Mouse (Mus musculus) adipocyte (in vitro differentiated cells): ENCODE data around the gene Gm28042.
A peak's percentile ranks its signal among the peaks of the same experiment; 100 is the strongest.

Experiments
- DNase-seq: peaks from one replicate; pipeline ENCODE4 v3.0.0-alpha.2; 2016; ENCODE audit warnings: low spot score

Gene Gm28042

GRCm38 (mm10) chr2:120059466-120059865, 32.2 kb downstream of the Gm28042 start:
- no peak for DNase-seq

- DNase-seq, result peak; percentile 23
Measured at GRCm38 (mm10) chr2:120060190-120060589, 32.9 kb downstream of the Gm28042 start.

GRCm38 (mm10) chr2:120060651-120061050, 33.4 kb downstream of the Gm28042 start:
- peak; percentile 62 for DNase-seq

- DNase-seq, result no peak
Measured at GRCm38 (mm10) chr2:120062248-120062647, 35.0 kb downstream of the Gm28042 start.

- DNase-seq, result no peak
Measured at GRCm38 (mm10) chr2:120064639-120065038, 37.3 kb downstream of the Gm28042 start.

- DNase-seq, result no peak
Measured at GRCm38 (mm10) chr2:120065243-120065642, 38.0 kb downstream of the Gm28042 start.

- DNase-seq, result no peak
Measured at GRCm38 (mm10) chr2:120066224-120066623, 38.9 kb downstream of the Gm28042 start.

GRCm38 (mm10) chr2:120068555-120069465, 41.5 kb downstream of the Gm28042 start:
- DNase-seq, result no peak

GRCm38 (mm10) chr2:120069466-120069990, 42.2 kb downstream of the Gm28042 start:
- DNase-seq, result no peak

GRCm38 (mm10) chr2:120074096-120074495, 46.8 kb downstream of the Gm28042 start:
- no peak for DNase-seq

- no peak for DNase-seq
Measured at GRCm38 (mm10) chr2:120076076-120076705, 48.9 kb downstream of the Gm28042 start.

GRCm38 (mm10) chr2:120082416-120082815, 55.1 kb downstream of the Gm28042 start:
- DNase-seq, result no peak

- peak; percentile 62 for DNase-seq
Measured at GRCm38 (mm10) chr2:120084593-120085361, 57.5 kb downstream of the Gm28042 start.

- no peak for DNase-seq
Measured at GRCm38 (mm10) chr2:120086038-120086437, 58.7 kb downstream of the Gm28042 start.

- no peak for DNase-seq
Measured at GRCm38 (mm10) chr2:120087391-120087790, 60.1 kb downstream of the Gm28042 start.

- DNase-seq, result no peak
Measured at GRCm38 (mm10) chr2:120087897-120088296, 60.6 kb downstream of the Gm28042 start.

GRCm38 (mm10) chr2:120090979-120091378, 63.7 kb downstream of the Gm28042 start:
- no peak for DNase-seq
